Mouse (Mus musculus): Measurements from ENCODE around the gene Tnik. TPM values are rescaled to one million over a fixed set of nuclear protein-coding genes. Genes with fewer than 3 reads are reported as not detected.

Tnik gene
- total RNA-seq, 2 experiments from 2014 or later, result 38.8 to 42.7 TPM

DNA sequence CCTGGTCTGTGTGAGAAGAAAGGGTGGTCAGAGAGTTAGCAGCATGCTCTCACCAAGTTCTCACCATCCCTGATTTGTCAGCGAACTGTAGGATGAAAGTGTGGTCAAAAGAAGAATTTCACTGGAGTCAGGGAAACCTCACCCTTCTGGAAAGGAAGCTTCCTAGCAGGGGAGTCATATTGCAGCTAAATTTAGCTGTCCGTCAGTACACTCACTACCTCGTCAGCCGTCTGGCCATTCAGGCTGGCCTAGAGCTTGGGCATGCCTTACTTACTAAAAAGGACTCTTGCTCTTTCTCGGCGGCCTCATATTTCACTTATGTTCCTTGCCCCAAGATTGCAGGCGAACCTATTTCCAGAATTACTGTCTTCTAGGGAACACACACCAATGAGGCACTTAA is 222.7 kb downstream of the Tnik start:
- DNase-seq, result peak; percentile 79
- H3K27ac ChIP-seq, result peak overlapping the region; percentile 91
- peak overlapping the region; percentile 51 for H3K4me3 ChIP-seq
- no peak for TF ChIP-seq CTCF (IDR thresholded peaks at IDR 0.05)
- intact Hi-C loops (cut with DNase I), result loop anchor here (2.0 to 5.0 kb wide), 3 partner anchors 58 to 221 kb away; no protein-coding TSS in a partner anchor

DNA sequence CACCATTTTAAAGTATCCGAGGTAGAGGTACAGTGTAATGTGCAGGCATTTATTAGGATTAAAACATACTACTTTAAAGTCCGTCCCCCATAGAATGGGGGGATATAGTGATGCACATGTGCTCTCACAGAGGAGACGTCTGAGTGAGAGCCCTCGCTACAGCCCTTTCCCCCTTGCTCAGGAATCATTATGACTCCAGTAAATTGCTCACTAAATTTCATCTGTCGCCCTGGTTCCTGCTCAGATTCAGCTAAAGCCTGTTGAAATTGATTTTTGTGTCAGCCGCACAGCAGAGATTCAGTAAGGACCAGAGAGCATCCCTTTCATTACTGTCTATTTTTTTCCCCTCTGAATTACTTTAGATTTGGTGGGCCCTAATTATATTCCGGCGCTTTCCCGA is 224.4 kb downstream of the Tnik start:
- no peak for DNase-seq
- Histone ChIP-seq H3K4me3 (no peak overlapping the region), H3K27ac (no peak overlapping the region)
- no peak for TF ChIP-seq CTCF (IDR thresholded peaks at IDR 0.05)
- intact Hi-C loops (cut with DNase I), result loop anchor here (5.0 kb wide), 2 partner anchors 60 to 85 kb away; no protein-coding TSS in a partner anchor

- no peak for TF ChIP-seq CTCF (IDR thresholded peaks at IDR 0.05)
- no peak overlapping the region for H3K4me3 ChIP-seq
- H3K27ac ChIP-seq, result no peak overlapping the region
- DNase-seq, result no peak
- intact Hi-C loops (cut with DNase I), result no loop called here
Measured at GRCm38 (mm10) chr3:28491085-28492041, 228.3 kb downstream of the Tnik start.

DNA sequence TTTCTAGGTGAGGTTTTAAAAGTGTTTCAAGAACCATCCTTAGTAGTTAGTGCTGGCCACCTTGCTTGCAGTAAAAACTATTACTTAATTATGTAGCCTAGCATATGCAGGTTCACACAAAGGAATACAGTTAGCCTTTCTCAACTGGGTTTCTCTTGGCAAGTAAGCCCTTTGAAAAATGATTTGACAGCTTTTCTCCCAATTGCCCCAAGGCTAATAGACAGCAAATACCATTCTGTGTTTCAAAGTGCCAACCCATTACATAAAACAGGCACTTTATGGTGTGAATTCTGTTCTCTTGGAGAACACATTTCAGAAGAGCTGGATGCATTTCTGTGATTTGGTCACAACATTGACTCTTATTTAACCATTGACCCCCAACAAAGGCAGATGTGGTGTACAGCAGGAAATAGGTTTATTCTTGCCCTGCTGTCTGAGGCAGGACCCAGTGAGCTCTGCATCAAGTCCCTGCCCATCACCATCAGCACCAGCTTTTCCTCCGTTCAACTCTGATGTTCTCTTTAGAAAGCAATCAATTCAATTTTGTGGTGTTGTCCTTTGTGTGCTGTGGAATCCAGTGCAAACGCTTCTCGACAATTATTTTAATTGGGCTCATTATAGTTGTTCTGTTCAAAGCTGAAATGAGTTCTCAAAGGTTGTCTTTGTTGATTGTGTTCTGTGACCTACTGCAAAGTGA is 233.9 kb downstream of the Tnik start:
- no peak overlapping the region for H3K4me3 ChIP-seq
- no peak for DNase-seq
- no peak overlapping the region for H3K27ac ChIP-seq
- intact Hi-C loops (cut with DNase I), result no loop called here
- no peak for TF ChIP-seq CTCF (IDR thresholded peaks at IDR 0.05)

GRCm38 (mm10) chr3:28497503-28497857 is 234.5 kb downstream of the Tnik start:
- Histone ChIP-seq H3K27ac (no peak overlapping the region), H3K4me3 (no peak overlapping the region)
- no peak for TF ChIP-seq CTCF (IDR thresholded peaks at IDR 0.05)
- intact Hi-C loops (cut with DNase I), result no loop called here
- DNase-seq, result no peak

- H3K27ac ChIP-seq, result no peak overlapping the region
- TF ChIP-seq CTCF (IDR thresholded peaks at IDR 0.05), result no peak
- intact Hi-C loops (cut with DNase I), result no loop called here
- DNase-seq, result no peak
- H3K4me3 ChIP-seq, result no peak overlapping the region
Measured at GRCm38 (mm10) chr3:28502697-28503096, 239.7 kb downstream of the Tnik start.

GRCm38 (mm10) chr3:28509337-28509935 is 246.4 kb downstream of the Tnik start:
- intact Hi-C loops (cut with DNase I), result no loop called here
- Histone ChIP-seq H3K4me3 (no peak overlapping the region), H3K27ac (no peak overlapping the region)
- DNase-seq, result no peak
- TF ChIP-seq CTCF (IDR thresholded peaks at IDR 0.05), result no peak

DNA sequence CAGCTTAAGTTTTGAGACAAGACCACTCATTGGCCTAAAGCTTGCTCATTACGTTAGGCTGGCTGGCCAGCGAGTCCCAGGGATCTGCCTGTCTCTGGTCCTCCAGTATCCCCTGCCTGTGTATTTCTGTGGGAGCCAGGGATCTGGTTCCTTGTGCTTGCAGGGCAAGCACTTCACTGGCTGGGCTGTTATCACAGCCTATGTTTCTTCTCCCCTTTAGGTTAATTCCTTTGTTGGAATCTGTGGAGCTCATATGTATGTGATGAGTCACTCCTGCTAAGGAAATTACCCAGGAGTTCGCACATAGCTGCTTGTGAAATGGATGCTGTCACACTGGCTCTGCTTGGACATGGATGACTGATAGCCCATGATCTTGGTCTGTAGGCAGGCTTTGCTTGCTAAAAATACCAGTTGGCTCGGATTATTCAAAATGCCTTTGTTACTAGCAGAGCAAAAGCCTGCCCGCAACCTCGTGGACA is 260.0 kb downstream of the Tnik start:
- H3K4me3 ChIP-seq, result peak overlapping the region; percentile 9
- H3K27ac ChIP-seq, result peak overlapping the region; percentile 74
- DNase-seq, result peak; percentile 27
- no peak for TF ChIP-seq CTCF (IDR thresholded peaks at IDR 0.05)
- intact Hi-C loops (cut with DNase I), result no loop called here

DNA sequence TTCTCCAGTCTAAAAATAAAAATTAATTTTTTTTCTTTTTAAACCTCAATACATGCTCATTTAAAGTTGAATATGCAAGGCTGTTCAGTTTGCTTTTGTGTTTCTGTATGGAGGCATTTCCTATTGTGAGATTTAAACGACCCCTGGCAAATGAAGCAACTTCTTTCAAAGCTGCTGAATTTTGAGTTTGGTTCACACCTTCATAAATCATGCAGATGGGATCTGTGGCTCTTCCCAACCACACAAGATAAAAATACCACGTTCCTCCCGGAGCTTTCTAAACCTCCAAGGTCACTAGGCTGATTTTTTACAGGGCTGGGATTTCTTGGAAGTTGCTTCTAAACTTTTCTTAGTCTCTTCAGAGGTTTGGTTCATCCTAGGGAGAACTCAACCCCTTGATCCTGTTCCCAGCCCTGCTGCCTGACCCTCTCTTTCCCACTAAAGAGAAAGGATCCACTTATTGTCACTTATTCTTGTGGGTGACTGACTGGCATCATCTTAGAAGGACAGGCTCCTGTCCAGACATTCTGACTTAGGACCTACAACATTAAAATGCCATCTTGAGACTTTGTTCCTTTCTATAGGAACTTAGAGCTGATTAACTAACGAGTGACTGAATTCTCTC is 260.6 kb downstream of the Tnik start:
- no peak for TF ChIP-seq CTCF (IDR thresholded peaks at IDR 0.05)
- intact Hi-C loops (cut with DNase I), result no loop called here
- peak overlapping the region; percentile 74 for H3K27ac ChIP-seq

GRCm38 (mm10) chr3:28524562-28524961 is 261.5 kb downstream of the Tnik start:
- no peak overlapping the region for H3K27ac ChIP-seq
- intact Hi-C loops (cut with DNase I), result no loop called here
- no peak for TF ChIP-seq CTCF (IDR thresholded peaks at IDR 0.05)
- DNase-seq, result no peak
- no peak overlapping the region for H3K4me3 ChIP-seq

More for the DNA sequence above, 260.6 kb downstream of the Tnik start:
- H3K4me3 ChIP-seq, result peak overlapping the region; percentile 9
- DNase-seq, result no peak

- intact Hi-C loops (cut with DNase I), result no loop called here
- Histone ChIP-seq H3K4me3 (no peak overlapping the region), H3K27ac (no peak overlapping the region)
Measured at GRCm38 (mm10) chr3:28526671-28527070, 263.7 kb downstream of the Tnik start.

DNA sequence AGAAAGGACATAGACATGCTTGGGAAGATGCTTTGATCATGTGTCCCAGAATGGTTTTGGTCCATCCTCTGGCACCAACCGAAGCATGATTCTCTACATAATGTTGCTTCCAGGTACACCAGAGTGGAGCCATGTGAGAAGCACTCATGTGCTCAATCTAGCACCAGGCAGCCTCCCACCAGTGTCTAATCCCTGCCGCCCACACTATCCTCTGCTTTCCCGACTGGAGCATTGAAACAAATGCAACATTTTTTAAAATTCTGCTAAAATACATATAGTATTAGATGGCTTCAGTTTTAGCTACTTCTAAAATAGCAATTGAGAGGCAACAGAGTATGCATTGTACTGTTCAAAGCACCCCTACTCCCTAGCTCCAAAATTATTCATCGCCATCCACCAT is 264.2 kb downstream of the Tnik start:
- intact Hi-C loops (cut with DNase I), result no loop called here
- no peak for TF ChIP-seq CTCF (IDR thresholded peaks at IDR 0.05)
- no peak for DNase-seq
- Histone ChIP-seq H3K4me3 (no peak overlapping the region), H3K27ac (no peak overlapping the region)

More at GRCm38 (mm10) chr3:28526671-28527070, 263.7 kb downstream of the Tnik start:
- TF ChIP-seq CTCF (IDR thresholded peaks at IDR 0.05), result no peak
- DNase-seq, result no peak
